In the genomic region with DNA sequence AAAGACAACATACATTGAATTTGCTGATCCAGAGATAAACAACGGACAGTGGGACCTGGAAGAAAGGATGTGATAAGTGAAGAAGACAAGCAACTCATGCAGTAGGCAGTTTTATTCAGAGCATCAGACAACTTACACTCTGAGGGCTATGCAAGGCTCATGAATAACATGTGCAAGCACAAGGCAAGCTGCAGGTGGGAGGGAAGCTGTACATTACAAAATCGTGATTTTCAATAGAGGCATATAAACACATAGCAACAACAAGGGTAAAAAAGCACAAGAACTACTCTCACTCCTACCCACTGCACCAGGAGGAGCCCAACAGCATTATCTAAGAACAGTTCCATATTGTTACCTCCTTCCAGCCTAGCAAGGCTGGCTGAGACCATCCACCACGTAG, we compare ENCODE assay signal across 16 mouse cellular contexts.
"Had no signal": no experiment of that assay in that cellular context is flagged by ENCODE, and none has a peak within 500 bp of the region (broad histone marks: within the 10 kb centered on the region; RNA-seq: fewer than 3 reads in every experiment).

No protein-coding gene starts in this region.

- H3K4me1 ChIP-seq: megakaryocyte, embryonic 14.5 days; midbrain, embryonic 12.5 days; midbrain, embryonic 15.5 days; neural tube, embryonic 12.5 days; stomach, embryonic 15.5 days had no signal

- H3K36me3 ChIP-seq: midbrain, embryonic 12.5 days; midbrain, embryonic 15.5 days; neural tube, embryonic 12.5 days; stomach, embryonic 15.5 days had no signal

- DNase-seq: lung, adult 18-20 months; lung, embryonic 14.5 days; lung, postnatal 10 days; lung, postnatal 36 days; right cerebral cortex, postnatal 25 days; thymus, adult 18-20 months; thymus, postnatal 14 days; thymus, postnatal 36 days had no signal

- H3K9ac ChIP-seq: liver, embryonic 14.5 days; lung, embryonic 14.5 days; midbrain, embryonic 12.5 days; midbrain, embryonic 15.5 days; neural tube, embryonic 12.5 days; stomach, embryonic 15.5 days had no signal

- H3K4me2 ChIP-seq: lung, embryonic 14.5 days; midbrain, embryonic 12.5 days; midbrain, embryonic 15.5 days; neural tube, embryonic 12.5 days; stomach, embryonic 15.5 days had no signal

- H3K4me3 ChIP-seq: megakaryocyte, embryonic 14.5 days; midbrain, embryonic 12.5 days; midbrain, embryonic 15.5 days; neural tube, embryonic 12.5 days; stomach, embryonic 15.5 days had no signal

- H3K9me3 ChIP-seq: megakaryocyte, embryonic 14.5 days; midbrain, embryonic 12.5 days; midbrain, embryonic 15.5 days; neural tube, embryonic 12.5 days; stomach, embryonic 15.5 days had no signal

- ATAC-seq: midbrain, embryonic 15.5 days had no signal

- H3K27ac ChIP-seq: liver, embryonic 14.5 days; macrophage; midbrain, embryonic 12.5 days; midbrain, embryonic 15.5 days; neural tube, embryonic 12.5 days; stomach, embryonic 15.5 days; stomach, postnatal 0 days had no signal

- H3K27me3 ChIP-seq: megakaryocyte, embryonic 14.5 days; midbrain, embryonic 12.5 days; midbrain, embryonic 15.5 days; neural tube, embryonic 12.5 days; stomach, embryonic 15.5 days had no signal
